Mouse (Mus musculus) lung, postnatal 14 days (tissue): ENCODE results near the gene Tmem132c.

Source experiments
- DNase-seq: peaks from one replicate; pipeline ENCODE4 v3.0.0; 2021

Tmem132c gene

GRCm38 (mm10) chr5:127241136-127241924, at the start of gene Tmem132c:
Gene Tmem132c, plus strand, starts transcription at chr5:127241808.
- DNase-seq: peak; percentile 87

DNA sequence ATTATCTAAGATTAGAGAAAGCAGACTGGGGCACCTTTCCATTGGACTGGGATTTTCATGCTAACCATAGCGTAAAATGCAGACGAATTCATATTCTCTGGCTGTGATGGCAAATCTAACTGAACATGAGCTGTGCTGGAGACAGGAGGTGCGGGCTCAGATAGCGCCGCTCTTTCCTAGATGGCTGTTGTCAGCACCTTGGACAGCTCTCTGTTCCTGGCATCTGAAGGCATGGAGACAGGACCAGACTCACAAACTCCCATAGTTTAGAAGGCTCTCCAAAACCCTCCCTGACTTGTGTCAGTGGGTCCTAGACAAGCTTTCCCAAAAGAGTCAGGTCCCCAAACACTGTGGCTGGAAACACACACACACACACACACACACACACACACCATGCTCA, 49.7 kb upstream of the Tmem132c start:
- peak; percentile 63 for DNase-seq

- DNase-seq: peak; percentile 6
Measured at GRCm38 (mm10) chr5:127198850-127199249, 42.8 kb upstream of the Tmem132c start.

GRCm38 (mm10) chr5:127204881-127205280, 36.7 kb upstream of the Tmem132c start:
- no peak for DNase-seq

DNA sequence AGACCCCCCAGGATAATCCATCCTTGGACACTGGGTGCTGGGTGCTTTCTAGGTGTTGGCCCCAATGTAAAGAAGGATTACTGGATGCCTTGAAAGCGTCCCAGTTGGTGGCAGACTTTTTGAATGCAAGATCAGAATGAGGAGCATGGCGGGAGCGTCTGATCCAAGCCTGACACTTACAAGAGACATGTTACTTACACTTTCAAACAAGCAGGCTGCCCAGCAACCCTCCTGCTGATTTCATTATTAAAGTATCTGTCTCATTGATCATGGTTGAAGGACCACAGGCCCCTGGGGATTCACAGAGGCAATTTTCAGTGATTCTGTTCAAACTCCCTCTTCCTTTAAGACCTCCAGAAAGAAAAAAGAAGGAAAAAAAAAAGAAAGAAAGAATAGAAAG, 25.2 kb upstream of the Tmem132c start:
- DNase-seq: no peak

DNA sequence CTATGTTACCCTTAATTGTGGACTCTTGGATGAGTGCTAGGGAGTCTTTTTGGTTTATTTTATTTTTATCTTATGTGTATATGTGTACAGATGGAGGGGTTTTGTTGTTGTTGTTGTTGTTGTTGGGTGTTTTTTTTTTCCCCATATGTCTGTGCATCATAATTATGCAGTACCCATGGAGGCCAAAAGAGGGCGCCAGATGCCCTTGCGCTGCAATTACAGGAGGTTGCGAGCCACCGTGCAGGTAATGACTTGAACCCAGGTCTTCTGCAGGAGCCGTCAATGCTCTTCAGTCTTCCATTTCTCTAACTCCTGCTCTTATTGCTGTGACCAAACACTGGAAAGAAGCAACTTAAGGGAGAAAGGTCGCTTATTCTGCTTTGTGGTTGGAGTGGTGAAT, 23.9 kb upstream of the Tmem132c start:
- no peak for DNase-seq

DNA sequence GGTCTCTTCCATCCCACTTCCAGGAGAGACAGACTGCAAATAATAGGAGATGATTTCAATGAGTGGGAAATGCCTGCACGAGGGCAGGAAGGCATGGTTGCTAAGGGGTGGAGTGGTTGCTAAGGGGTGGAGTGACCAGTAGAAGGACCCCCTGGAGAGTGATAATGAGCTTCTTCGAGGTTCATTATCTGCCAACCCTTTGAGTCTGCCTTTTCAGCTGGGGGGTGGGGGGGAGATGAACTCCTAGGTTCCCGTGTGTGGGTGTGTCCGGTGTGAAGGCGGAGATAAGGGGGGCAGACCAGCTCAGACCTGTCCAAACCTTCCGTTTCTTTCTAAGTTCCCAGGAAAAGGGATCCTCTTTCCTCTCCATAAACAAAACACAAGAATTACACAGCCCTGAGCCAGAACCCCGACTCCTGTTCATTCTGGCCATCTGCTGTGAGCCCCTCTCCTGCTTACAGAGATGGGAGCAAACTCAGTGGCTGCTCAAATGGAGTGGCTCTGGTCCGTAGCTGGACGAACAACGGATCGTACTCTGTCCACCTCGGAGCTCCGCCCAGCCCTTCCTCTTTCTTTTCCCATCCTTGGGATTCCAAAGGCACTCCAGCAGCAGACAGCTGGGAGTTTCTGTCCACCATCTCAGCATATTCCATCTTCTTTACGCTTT, 13.5 kb upstream of the Tmem132c start:
- no peak for DNase-seq

GRCm38 (mm10) chr5:127234715-127235114, 6.9 kb upstream of the Tmem132c start:
- DNase-seq: no peak

- DNase-seq: peak; percentile 86
Measured at GRCm38 (mm10) chr5:127235203-127235602, 6.4 kb upstream of the Tmem132c start.

DNA sequence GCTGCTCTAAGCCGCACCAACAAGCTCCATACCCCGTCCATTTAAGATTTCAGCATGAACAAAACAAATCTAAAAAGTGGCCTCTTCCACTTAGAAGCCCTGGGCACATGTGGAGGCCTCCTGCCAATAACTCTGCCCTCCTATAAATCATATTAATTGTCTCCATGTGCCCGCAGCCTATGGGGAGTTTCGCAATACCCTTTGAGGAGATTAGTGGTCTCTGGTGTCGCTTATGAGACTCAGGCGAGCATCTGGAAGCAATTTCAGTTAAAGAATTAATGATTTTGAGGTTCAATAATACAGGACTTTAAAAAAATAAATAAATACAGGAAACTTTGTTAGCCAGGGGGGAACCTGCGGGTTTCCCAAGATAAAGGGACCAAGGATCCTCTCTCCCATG, 1.9 kb upstream of the Tmem132c start:
- DNase-seq: no peak

DNA sequence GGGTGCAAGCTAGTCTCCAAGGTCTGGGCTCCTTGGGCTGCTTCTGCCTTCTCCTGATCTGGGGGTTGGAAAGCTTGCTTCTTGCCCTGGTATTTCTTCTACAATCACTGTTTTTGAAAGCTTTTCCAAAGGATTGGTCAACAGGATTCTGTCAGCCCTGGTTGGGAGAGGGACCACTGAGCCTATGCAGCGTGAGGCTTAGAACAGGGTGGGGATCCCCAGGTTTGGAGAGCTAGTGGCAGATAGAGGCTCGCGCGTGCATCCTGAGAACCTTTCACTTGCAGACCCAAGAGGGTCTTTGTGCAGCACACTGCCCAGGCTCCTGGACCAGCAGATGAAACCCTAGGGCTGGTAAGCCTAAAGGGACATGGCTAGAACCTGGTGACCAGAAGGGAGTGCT, 962 bp upstream of the Tmem132c start:
- no peak for DNase-seq

DNA sequence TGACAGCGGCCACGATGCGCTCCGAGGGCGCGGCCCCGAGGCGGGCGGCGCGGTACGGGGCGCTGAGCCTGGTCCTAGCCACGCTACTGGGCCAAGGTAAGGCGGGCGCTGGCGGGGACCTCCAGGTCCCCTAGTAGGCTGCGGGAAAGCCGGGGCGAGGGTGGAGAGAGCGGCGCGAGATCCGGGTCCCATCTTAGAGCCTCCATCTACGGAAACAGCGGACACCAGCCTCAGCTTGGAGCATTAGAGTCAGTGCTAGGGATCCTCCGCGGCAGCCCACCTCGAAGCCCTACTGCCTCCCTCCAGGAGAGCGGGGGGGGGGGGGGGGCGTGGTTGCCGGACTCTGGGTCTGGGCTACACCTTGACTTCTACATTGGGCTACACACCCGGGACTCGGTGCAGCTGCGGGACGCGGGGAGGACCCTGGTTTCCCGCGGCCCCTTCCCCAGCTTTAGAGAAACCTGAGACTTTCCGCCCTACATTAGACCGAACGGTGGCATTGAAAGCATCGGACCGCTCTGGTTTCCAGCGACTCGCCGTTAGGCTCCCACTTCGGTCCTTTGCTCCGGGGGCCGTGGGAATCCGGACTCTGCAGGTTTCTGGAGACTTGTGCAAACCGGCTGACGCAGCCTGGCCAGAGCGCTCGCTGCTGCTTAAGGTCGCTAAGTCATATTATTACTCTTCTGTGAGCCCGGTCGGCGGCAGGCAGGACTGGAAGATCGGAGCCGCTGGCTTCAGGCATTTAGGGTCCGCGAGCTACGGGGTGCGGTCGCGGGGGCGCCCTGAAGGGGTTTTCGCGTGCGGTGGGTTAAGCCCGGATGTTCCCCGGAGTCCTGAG, 536 bp downstream of the Tmem132c start:
- DNase-seq: peak; percentile 20

- no peak for DNase-seq
Measured at GRCm38 (mm10) chr5:127242763-127243160, 1.2 kb downstream of the Tmem132c start.

DNA sequence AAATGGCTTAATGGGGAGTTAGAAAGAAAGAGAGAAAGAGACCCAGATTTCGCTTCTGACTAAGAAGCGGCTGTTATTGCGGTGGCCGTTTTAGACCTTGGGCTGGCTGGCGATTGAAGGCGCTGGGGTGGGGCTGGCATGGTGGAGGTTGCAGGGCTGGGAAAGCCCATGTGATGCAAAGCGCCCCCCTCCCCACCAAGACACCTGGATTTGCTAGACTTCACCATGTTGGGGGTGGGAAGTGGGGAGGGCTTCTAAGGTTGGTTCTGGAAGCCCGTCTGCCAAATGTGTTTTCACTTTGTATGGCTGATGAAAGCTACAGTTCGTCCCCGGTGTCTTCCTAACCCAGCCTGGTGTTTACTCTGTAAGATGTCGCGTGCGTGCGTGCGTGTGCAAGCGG, 1.6 kb downstream of the Tmem132c start:
- no peak for DNase-seq

GRCm38 (mm10) chr5:127243611-127244010, 2.0 kb downstream of the Tmem132c start:
- no peak for DNase-seq

- no peak for DNase-seq
Measured at GRCm38 (mm10) chr5:127253263-127253662, 11.7 kb downstream of the Tmem132c start.

- DNase-seq: no peak
Measured at GRCm38 (mm10) chr5:127256947-127257610, 15.5 kb downstream of the Tmem132c start.

DNA sequence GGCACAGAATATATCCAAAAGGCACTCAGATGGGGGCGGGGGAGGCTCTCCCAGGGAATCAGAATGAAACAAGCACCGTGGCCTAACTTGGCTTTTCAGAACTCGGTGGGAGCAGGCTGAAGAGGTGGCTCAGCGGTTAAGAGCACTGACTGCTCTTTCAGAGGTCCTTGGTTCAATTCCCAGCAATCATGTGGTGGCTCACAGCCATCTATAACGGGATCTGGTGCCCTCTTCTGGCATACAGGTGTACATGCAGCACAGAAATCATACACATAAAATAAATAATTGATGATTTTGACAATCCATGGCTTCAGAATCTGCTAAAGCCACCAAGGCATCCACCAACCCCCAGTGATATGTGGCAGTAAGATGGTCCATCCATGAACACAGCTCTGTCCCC, 20.5 kb downstream of the Tmem132c start:
- DNase-seq: no peak

DNA sequence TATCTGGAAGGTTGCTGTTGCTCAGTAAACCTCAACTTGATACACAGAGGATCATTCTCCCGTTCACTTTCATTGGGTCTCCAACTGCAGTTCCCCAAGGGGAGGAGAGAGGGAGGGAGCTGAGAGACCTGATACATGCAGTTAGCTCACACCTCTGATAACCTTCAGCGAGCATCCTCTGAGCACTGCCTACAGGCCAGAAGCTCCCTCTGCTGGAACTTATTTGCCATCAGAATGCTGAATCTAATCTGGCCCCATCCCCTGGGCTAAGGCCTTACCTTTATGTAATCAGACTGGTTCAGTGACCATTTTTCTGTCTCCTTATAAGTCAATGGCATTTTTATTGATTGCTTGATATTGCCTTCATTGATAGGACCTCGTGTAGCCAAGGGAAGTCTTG, 29.5 kb downstream of the Tmem132c start:
- no peak for DNase-seq

DNA sequence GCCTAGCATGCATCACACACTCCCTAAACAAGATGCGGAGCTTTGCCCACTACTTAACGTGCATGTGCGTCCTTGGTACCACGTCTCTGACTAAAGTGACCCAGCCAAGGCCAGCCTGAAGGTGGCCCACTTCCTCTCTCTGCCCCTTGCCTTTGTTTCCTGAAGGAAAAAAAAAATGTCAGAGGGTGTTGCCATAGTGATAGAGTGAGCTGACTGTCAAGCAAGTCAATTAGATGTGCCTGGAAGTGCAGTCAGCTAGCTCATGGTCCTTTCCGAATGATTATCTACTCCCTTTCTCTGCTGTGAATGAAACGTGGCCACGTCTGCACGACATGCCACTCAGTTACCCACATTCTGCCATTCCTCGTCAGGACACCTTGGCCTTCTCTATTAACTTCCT, 37.9 kb downstream of the Tmem132c start:
- DNase-seq: no peak

- no peak for DNase-seq
Measured at GRCm38 (mm10) chr5:127281186-127281585, 39.6 kb downstream of the Tmem132c start.

- peak; percentile 16 for DNase-seq
Measured at GRCm38 (mm10) chr5:127282539-127283123, 41.0 kb downstream of the Tmem132c start.

- DNase-seq: no peak
Measured at GRCm38 (mm10) chr5:127286886-127287285, 45.3 kb downstream of the Tmem132c start.
